In the genomic region with DNA sequence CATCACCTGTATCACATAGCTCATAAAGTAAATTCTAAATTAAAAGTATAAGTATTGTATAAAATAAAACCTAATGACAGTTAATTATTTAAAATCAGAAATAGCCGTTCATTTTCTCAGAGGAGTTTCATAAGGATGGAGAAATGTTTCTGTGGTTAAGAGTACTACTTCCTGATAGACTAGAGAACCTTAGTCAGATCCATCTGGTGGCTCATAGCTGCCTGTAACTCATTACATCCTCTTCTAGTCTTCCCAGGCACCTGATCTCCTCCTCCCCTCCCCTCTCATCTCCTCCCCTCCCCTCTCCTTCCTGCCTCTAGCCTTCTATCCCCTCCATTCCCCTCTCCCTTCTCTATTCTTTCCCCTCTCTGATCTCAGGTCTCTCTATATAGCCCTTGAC, we compare ENCODE assay signal across 18 mouse cellular contexts.
"Had no signal": no experiment of that assay in that cellular context is flagged by ENCODE, and none has a peak within 500 bp of the region (broad histone marks: within the 10 kb centered on the region; RNA-seq: fewer than 3 reads in every experiment).

No protein-coding gene starts in this region.

- H3K4me1 ChIP-seq: midbrain, embryonic 10.5 days; midbrain, embryonic 12.5 days; neural tube, embryonic 13.5 days; neural tube, embryonic 15.5 days had no signal

- H3K9ac ChIP-seq: lung, embryonic 14.5 days; midbrain, embryonic 12.5 days; neural tube, embryonic 13.5 days; neural tube, embryonic 15.5 days had no signal

- ATAC-seq: midbrain, embryonic 16.5 days had no signal

- H3K27me3 ChIP-seq: midbrain, embryonic 12.5 days; neural tube, embryonic 13.5 days; neural tube, embryonic 15.5 days had no signal

- H3K36me3 ChIP-seq: midbrain, embryonic 10.5 days; midbrain, embryonic 12.5 days; neural tube, embryonic 13.5 days; neural tube, embryonic 15.5 days had no signal

- DNase-seq: lung, adult 18-20 months; lung, embryonic 14.5 days; lung, postnatal 10 days; midbrain, embryonic 14.5 days; retina, postnatal 1 day; right cerebral cortex, adult 18-20 months; right cerebral cortex, postnatal 25 days; right cerebral cortex, postnatal 4 days; spleen, adult 18-20 months; thymus, adult 18-20 months; thymus, postnatal 14 days; thymus, postnatal 36 days had no signal

- H3K27ac ChIP-seq: midbrain, embryonic 10.5 days; midbrain, embryonic 12.5 days; neural tube, embryonic 13.5 days; neural tube, embryonic 15.5 days had no signal

- H3K4me2 ChIP-seq: lung, embryonic 14.5 days; midbrain, embryonic 12.5 days; neural tube, embryonic 13.5 days; neural tube, embryonic 15.5 days had no signal

- H3K9me3 ChIP-seq: midbrain, embryonic 10.5 days; midbrain, embryonic 12.5 days; neural tube, embryonic 13.5 days; neural tube, embryonic 15.5 days had no signal

- H3K4me3 ChIP-seq: midbrain, embryonic 10.5 days; midbrain, embryonic 12.5 days; myocyte; neural tube, embryonic 13.5 days; neural tube, embryonic 15.5 days had no signal
